Mouse (Mus musculus): ENCODE data around the gene Htra1. TPM values are rescaled to one million over a fixed set of nuclear protein-coding genes. Genes with fewer than 3 reads are reported as not detected.

Htra1 gene
- total RNA-seq (2015): 0.68 TPM in 1 of 2 replicates, not detected in the other
- total RNA-seq (2017): 0.65 TPM in 1 of 2 replicates, not detected in the other

DNA sequence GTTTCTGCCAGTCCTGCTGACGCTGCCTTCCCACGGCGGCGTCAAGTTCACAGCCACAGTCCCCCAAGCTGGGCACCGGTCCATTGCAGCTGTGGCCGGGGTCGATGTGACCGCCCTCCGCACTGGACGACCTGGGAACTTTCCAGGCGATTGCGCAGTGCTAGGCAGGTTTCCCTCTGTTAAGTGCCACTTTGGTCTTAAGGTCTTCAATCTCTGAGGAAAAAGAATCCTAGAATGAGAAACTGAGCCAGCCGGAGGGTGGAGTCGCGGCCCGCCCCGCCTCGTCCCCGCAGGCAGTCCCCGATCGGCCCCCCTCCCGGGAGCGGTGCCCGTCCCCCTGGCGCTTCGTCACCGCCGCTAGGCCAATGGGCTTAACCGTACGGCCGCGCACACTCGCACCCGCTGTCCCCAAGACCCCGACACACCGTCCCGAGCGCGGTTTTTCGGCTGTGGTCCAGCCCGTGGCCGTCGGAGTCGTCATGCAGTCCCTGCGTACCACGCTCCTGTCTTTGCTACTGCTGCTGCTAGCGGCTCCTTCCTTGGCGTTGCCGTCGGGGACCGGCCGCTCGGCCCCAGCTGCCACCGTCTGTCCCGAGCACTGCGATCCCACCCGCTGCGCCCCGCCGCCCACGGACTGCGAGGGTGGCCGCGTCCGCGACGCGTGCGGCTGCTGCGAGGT, at the start of gene Htra1:
Gene Htra1, plus strand, starts transcription at position 319 of the 679 bp plus-strand sequence.
- ATAC-seq (ENCODE audit: poor library complexity, severe bottlenecking): peak; percentile 42; the same call in 1 of the 2 replicates

DNA sequence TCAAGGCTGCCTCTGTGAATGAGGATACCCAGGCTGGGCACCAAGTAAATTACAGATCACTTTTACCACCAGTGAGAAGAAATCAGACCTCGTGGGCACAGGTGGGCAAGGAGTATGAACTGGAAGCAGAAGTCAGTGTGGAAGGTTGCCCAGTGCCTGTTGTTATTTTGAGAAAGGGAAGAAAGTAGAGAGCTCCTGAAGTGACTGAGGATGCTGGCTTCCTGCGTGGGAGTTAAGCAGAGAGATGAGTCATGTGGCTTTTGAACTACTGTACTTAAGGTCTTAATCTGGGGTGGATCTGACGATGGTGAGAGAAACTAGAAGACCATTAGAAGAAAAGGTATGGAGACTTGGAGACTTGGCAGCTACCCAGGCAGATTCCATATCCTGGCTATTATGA, 49.7 kb upstream of the Htra1 start:
- ATAC-seq (ENCODE audit: poor library complexity, severe bottlenecking): no peak

DNA sequence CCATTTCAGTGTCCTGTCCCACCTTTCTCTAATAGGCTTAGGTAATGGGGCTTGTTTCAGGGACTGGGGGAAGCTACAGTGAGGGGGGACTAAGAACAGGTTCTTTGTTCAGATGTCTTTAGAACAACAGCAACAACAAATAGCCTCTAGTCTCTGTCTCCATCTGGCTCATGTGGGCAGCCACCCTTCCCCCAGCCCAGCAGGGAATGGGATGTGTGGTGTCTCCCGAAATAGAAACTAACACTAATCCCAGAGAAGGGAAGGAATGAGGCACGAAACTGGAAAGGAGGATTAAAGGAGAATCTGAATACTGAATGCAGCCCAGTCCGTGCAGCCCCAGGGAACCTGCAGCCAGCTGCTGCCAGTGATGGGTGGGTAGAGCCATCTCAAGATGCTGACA, 48.0 kb upstream of the Htra1 start:
- no peak for ATAC-seq (ENCODE audit: poor library complexity, severe bottlenecking)

DNA sequence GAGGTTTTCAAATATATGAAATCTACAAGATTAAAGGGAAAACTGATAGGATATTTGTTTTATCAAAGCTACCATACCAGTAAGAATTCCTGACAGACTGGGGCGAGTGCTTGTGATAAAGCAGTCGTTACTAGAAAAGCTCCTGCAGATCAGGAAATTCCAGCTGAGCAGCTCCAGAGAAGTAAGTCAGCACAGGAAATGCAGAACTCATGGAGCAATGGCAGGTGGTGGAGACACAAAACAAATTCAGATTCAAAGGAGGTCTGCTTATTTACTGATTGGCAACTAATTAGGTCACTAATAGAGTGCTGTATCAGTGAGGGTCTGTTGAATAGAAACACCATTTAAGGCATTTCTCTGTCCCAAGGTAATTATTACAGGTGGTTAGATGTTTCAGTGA, 45.0 kb upstream of the Htra1 start:
- no peak for ATAC-seq (ENCODE audit: poor library complexity, severe bottlenecking)

DNA sequence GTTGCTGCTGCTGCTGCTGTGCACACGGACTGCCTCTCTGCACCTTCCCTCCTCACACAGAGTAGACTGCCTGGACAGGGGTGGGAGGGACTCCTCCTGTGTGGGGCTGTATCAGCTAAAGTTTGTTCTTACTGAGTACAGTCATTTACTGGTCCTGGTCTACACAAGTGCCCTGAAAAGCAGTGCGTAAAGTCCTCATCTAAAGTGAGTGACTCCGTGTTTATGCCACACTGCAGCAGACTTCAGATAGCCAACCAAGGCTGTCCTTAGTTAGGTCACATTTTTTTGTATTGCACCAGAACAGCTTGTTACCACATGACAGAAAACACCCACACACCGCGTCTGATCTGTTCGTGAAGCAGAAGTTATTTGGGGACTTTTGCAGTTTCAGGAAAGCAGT, 42.9 kb upstream of the Htra1 start:
- ATAC-seq (ENCODE audit: poor library complexity, severe bottlenecking): peak; percentile 95

DNA sequence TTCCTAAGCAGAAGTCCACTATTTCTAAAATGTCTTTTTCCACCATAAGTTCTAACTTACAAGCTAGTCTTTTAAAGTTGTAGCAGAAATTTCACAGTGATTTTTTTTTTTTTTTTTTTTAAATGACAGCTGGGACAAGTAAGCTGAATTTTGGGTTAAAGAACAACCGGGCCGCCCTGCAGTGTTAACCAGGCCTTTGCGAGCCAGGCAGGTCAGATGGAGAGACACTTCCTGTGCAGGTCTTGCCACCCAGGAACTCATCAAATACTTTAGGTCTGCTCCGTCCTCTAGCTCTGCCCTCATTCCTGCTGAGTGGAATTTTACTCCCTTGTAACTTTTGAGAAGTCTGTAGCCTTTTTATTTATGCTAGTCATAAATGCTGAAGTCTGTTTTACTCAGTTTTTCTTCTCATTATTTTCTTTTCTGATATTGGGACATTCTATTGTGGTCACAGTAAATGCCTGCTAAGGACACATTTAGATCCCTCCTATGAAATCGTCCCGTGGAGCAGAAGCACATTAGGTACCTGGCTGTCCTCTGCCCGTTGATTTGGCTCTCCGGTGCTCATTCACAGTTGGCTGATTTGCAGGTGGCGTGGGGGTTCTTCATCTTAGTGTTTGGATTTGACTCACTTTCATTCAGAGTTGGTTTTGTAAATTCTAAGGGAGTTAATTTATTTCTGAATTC, 40.8 kb upstream of the Htra1 start:
- no peak for ATAC-seq (ENCODE audit: poor library complexity, severe bottlenecking)

DNA sequence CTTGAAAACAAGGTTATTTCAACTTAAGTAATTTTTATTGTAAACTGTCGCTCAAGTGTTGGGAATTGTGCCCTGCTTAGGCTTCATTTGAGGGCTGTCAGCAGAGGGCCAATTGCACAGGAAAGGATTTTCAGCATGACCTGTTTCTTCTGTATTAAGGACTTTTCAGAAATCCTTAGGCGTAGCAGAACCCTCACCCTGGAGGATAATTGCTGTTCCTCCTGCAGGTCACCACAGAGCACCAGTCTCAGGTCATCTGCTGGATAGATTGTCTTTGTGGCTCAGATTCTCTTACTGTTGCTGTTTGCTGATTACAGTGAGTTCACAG, 40.3 kb upstream of the Htra1 start:
- ATAC-seq (ENCODE audit: poor library complexity, severe bottlenecking): no peak

DNA sequence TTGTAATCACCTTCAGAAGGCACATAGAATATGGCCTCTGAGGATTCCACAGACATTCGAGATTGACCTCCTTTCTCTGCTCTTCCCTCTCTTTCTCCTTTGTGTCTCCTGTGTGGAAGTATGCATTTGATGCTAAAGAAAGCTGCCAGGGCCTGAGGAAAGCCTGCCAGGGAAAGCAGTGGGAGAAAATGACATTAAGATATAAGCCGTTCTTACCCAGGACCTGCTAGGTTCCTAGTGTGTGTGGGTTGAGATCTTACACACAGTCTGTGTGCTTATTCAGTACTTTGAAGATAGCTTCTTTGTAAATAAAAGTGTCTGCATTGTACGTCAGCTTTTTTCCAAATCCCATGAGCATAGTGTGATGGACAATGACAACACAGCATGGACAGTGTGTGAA, 39.8 kb upstream of the Htra1 start:
- ATAC-seq (ENCODE audit: poor library complexity, severe bottlenecking): no peak

DNA sequence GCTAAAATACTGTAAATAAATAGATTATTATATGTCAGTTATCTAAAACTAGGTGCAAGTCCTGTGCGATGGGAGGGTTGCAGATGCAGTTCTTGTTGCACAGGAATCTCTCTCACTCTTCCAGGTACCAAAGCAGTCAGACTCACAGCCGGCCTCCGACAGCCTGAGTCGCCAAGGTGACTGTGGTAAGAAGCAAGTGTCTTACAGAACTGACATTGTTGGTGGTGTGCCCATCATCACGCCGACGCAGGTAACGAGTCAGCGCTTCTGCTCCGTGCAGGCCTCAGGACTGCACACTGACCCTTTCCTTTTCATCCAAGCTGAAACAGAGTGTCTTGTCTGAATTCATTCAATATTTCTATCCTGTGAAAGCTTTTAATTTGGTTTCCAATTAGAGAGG, 38.7 kb upstream of the Htra1 start:
- ATAC-seq (ENCODE audit: poor library complexity, severe bottlenecking): no peak

DNA sequence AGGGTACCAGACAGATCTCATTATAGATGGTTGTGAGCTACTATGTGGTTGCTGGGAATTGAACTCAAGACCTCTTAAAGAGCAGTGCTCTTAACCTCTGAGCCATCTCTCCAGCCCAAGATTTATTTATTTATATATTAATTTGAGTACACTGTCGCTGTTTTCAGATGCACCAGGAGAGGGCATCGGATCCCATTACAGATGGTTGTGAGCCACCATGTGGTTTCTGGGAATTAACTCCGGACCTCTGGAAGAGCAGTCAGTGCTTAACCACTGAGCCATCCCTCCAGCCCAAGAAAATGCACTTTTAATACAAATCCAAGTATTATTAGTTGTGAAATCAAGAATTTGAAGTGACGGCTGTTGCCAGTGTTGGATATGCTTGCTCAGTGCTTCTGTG, 37.5 kb upstream of the Htra1 start:
- ATAC-seq (ENCODE audit: poor library complexity, severe bottlenecking): no peak

DNA sequence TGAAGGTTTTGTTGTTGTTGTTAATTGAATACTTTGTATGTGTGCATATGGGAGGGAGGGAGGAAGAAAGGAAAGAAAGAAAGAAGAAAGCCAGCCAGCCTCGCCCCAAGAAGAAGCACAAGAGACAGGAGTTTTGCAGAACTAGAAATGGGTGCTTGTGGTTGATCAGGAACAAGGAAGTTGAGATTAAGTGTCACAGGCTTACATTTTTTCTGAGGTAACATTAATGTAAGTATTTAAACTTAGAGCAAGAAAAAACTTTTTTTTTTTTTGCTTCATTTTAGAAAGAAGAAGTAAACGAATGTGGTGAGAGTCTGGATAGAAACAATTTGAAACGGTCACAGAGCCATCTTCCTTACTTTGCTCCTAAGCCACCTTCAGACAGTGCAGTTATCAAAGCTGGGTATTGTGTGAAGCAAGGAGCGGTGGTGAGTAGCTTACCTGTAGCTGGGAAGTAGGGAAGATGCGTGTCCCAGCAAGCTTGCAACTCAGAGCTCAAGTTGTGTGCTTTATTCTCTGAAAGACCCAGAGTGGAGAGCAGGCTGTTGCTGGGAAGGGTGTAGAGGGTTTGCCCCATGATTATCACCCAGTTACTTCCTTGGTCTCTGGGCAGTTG, 35.6 kb upstream of the Htra1 start:
- ATAC-seq (ENCODE audit: poor library complexity, severe bottlenecking): peak; percentile 55

DNA sequence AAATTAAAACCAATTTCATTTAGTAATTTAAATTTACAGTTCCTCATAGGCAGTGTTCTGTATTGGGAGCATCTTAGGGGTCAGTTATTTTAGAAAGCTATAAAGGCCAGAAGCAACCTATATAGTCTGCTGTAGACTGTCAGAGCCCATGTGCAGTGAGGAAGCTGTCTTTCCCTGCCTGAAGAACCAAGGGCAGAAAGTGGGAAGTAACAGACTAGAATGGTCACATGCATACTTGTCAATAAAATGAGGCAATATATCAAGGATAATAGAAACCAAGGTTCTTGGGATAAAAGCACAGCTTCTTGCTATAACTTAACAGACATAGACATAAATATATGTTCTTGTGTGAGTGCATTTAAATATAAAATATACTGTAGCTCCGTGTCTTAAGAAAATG, 33.0 kb upstream of the Htra1 start:
- ATAC-seq (ENCODE audit: poor library complexity, severe bottlenecking): peak; percentile 59

DNA sequence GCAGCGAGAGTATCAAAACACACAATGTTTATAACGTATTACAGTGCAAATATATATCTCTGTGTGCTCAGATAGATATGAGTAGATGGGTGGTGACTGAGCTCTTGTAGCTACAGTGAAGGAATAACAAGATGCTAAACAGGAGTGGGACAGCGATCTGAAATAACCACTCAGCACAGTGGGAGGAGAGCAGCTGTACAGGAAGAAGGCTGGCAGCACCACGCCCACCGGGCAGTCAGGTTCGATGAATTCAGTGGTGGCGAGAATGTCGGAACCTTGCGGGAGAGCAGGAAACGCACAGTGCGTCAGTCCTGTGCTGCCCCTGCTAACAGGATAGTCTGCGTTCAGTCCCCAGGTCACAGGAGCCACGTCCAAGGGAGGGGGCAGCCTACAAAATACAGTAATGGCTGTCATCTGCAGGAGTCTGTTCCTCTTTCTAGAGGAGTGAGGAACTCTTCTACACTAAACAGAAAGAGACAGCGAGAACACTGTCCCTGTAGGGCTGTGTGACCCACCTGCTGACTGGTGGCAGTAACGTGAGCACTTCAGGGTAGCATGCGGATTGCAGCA, 32.3 kb upstream of the Htra1 start:
- ATAC-seq (ENCODE audit: poor library complexity, severe bottlenecking): peak; percentile 75

DNA sequence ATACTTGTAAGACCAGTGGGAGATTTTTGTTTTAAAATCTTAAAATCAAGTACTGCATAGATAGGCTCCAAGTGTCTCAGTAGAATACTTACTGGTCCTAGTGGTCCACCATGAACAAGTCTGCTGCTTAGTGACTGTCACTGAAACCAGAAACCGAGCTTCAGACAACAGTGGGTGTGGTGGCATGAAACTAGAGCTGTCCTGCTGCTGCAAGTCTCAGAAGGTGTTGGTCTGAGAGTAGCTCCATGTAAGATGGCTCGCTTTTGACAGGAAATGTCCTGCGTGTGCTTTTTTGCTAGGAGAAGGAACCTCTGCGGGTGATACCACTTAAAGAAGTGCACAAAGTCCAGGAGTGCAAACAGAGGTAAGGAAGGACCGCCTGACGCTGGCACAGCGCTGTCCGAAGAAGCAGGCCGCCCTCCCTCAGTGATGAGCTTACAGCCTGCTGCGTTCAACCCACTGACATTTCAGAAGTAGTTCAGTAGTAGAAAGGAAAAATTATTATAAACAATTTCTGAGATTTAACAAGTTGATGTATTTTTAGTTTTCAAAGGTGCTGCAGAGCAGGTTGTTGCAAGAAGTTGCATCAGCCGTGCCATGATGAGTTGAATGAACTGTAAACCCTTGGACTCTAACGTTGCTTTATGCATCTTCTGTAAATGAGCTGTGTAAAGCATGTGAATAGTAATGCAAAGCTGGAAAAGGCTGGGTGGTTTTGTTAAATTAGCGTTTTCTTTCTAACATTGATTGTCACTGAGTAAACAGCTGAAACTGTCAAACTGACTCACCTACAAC, 31.1 kb upstream of the Htra1 start:
- no peak for ATAC-seq (ENCODE audit: poor library complexity, severe bottlenecking)

DNA sequence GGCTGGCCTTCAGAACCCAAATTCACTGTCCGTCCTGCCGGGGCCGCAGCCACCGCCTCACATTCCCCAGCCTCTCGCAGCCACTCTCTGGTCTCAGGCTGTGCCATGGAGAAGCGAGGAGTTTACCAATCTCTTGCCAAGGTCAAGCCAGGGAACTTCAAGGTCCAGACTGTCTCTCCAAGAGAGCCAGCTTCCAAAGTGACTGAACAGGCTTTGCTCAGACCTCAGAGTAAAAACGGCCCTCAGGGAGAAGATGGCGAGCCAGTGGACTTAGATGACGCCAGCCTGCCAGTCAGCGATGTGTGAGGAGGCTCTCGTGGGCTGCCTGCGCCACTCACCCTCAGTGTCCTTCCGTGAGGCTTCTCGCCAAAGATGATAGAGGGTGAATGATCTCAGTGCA, 25.1 kb upstream of the Htra1 start:
- ATAC-seq (ENCODE audit: poor library complexity, severe bottlenecking): no peak

DNA sequence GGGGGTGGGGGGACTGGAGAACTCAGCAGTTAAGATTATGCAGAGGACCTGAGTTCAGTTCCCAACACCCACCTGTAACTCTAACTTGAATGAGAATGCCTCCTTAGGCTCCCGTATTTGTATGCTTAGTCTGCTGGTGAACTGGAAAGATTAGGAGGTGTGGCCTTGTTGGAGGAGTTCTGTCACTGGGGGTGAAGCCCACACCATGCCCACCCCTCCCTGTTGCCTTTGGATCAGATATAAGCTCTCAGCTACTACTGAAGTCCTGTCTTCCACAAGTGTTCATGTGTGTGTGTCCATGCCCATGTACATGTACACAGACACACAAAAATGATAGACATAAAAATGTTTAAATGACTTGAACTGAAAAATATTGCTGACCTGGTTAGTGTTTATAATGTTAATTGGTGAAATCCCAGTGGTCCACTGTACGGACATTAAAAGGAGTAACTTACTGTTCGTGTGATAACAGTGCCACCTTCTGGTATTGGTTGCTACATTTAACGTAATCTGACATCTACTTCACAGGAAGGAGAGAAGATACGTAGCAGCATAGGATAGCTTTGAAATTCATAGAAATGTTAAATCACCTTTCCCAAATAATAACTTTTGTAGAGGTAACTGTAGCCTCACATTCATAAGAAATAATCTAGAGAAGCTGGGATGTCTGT, 21.1 kb upstream of the Htra1 start:
- ATAC-seq (ENCODE audit: poor library complexity, severe bottlenecking): peak; percentile 66; the same call in 1 of the 2 replicates

DNA sequence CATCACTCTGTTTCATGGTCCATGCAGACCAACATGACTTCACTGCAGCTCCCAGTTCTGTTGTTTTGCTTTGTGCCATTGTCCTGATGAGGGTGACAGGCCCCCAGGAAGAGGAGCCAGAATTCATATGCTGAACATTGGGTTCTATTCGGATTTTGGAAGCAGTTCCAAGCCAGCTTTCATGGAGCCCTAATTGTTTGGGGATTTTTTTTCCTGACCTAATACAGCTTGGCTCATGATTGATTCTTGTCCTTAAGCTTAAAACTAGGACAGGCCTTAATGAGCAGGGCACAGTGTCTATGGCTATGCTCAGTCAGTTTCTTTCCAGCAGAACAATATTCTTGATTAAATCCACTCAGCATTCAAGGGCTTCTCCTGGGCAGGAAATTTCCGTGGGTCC, 17.7 kb upstream of the Htra1 start:
- no peak for ATAC-seq (ENCODE audit: poor library complexity, severe bottlenecking)

DNA sequence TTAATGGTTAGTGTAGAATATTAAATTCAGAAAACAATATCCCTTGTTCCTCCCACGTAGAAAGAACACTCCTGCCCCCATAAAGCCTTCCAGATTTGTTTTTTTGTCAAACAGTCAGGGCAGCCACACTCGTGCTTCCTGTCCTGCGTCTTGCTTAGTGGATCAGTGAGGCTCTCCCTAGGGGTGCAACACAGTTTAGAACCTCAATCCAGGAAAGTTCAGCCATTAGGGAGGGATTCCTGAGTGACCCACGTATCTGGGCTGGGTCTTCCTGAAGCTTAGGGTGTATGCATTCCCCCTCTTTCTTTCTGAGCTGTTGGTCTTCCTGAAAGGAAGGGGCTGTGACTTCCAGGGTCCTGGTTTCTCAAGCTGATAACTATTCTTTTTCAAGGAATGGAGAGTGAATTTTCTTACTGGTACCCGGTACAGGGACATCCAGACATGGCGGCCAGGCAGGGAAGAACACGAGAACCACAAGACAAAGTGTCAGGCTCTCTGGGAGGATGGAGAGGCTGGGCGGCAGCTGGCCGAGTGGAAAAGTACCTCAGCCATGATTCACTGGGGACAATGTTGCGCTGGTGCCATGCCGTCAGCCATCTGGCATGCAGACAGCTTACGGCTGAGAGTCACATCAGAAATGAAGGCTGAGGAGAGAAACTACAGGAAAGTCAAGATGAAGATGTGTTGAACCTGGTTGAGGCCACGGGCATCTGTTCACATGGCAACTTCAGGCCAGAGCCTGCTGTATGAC, 12.8 kb upstream of the Htra1 start:
- no peak for ATAC-seq (ENCODE audit: poor library complexity, severe bottlenecking)

DNA sequence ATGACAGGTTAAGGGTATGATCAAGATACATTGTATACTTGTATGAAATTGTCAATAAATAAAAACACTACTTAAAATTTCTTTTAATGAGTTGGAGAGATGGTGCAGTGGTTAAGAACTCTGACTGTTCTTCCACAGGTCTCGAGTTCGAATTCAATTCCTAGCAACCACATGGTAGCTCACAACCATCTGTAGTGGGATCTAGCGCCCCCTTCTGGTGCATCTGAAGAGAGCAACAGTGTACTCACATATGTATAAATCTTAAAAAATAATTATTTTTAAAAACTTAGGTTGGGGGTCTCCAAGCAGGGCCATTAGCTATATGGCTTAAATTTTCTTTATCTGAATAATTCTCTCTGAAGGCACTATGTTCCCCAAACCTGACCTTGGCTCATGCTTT, 5.5 kb upstream of the Htra1 start:
- ATAC-seq (ENCODE audit: poor library complexity, severe bottlenecking): no peak

DNA sequence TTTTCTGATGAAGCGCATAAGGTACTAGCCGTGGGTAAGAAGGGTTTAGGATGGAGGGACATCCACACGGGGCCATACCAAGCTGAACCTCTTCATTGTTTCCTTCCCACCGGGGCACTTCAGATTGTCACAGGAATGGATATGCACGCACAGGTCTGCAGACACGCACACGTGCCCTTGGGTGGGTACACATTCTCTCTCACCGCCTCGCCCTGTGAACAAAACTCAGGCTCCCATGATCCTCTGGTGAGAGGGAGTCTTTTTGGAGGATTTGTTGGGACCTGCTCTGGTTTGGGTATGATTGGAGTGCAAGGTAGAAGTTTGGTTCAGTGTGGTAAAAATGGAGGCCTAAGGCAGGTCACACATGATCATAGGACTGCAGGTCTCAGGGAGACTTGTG, 3.0 kb upstream of the Htra1 start:
- no peak for ATAC-seq (ENCODE audit: poor library complexity, severe bottlenecking)
